Mouse (Mus musculus): ENCODE results near the gene Stk11. TPM values are rescaled to one million over a fixed set of nuclear protein-coding genes. Genes with fewer than 3 reads are reported as not detected.
A peak's percentile ranks its signal among the peaks of the same experiment; 100 is the strongest.

Gene Stk11
- polyA plus RNA-seq, 1 experiment, result 70.3 TPM

DNA sequence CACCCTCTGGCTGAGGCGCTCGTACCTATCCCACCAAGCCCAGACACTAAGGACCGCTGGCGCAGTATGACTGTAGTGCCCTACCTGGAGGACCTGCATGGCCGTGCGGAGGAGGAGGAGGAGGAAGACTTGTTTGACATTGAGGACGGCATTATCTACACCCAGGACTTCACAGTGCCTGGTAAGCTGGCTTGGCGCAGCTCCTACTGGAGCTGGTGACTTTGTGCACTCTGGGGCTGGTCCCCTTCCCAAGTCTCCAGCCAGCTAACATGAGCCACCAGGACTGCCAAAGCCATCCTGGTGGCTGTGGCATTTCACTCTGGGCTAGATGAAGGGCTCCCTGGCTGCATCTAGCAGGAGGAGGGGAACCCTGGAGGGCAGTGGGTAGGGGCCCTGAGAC is 12.3 kb downstream of the Stk11 start:
- TF ChIP-seq CTCF (IDR thresholded peaks at IDR 0.05; ENCODE audit: low read depth, low read length) (no peak), EP300 (IDR thresholded peaks at IDR 0.05; ENCODE audit: insufficient read depth, low read depth, low read length) (no peak), POLR2A (IDR thresholded peaks at IDR 0.05; ENCODE audit: insufficient read depth, low read length) (no peak)
- no peak overlapping the region for H3K4me3 ChIP-seq (ENCODE audit: low read depth, low read length)
- H3K27ac ChIP-seq (ENCODE audit: insufficient read depth, low read length), result no peak overlapping the region
- no peak overlapping the region for H3K9ac ChIP-seq (ENCODE audit: low read depth, poor library complexity, severe bottlenecking)
- H3K27me3 ChIP-seq (ENCODE audit: control insufficient read depth, insufficient read depth, low read length, poor library complexity, severe bottlenecking), result no peaks in the 10 kb centered on the region
- no peaks in the 10 kb centered on the region for H3K4me1 ChIP-seq (ENCODE audit: control insufficient read depth, insufficient read depth, low read length)
- H3K36me3 ChIP-seq (ENCODE audit: control insufficient read depth, insufficient read depth, low read length, poor library complexity, severe bottlenecking), result peaks cover 4% of the 10 kb centered on the region; the same call in 1 of the 2 replicates
- H3K9me3 ChIP-seq (replicated peaks; ENCODE audit: control insufficient read depth, insufficient read depth, low read length, poor library complexity, severe bottlenecking), result no peaks in the 10 kb centered on the region

DNA sequence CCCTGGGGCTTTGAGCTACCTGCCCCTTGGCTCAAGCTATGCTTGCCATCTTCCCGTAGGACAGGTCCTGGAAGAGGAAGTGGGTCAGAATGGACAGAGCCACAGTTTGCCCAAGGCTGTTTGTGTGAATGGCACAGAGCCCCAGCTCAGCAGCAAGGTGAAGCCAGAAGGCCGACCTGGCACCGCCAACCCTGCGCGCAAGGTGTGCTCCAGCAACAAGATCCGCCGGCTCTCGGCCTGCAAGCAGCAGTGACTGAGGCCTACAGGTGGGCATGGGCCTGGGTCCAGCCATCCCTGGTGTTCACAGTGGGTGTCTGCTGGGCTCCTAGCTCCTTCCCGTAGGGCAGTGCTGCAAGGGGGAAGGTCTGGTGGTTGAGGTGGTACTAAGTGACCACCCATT is 14.2 kb downstream of the Stk11 start:
- TF ChIP-seq CTCF (IDR thresholded peaks at IDR 0.05; ENCODE audit: low read depth, low read length) (no peak), EP300 (IDR thresholded peaks at IDR 0.05; ENCODE audit: insufficient read depth, low read depth, low read length) (no peak), POLR2A (IDR thresholded peaks at IDR 0.05; ENCODE audit: insufficient read depth, low read length) (no peak)
- Histone ChIP-seq H3K4me3 (ENCODE audit: low read depth, low read length) (no peak overlapping the region), H3K27me3 (ENCODE audit: control insufficient read depth, insufficient read depth, low read length, poor library complexity, severe bottlenecking) (no peaks in the 10 kb centered on the region), H3K9me3 (replicated peaks; ENCODE audit: control insufficient read depth, insufficient read depth, low read length, poor library complexity, severe bottlenecking) (no peaks in the 10 kb centered on the region), H3K27ac (ENCODE audit: insufficient read depth, low read length) (no peak overlapping the region), H3K4me1 (ENCODE audit: control insufficient read depth, insufficient read depth, low read length) (no peaks in the 10 kb centered on the region), H3K36me3 (ENCODE audit: control insufficient read depth, insufficient read depth, low read length, poor library complexity, severe bottlenecking) (peaks cover 4% of the 10 kb centered on the region; the same call in 1 of the 2 replicates), H3K9ac (ENCODE audit: low read depth, poor library complexity, severe bottlenecking) (no peak overlapping the region)

DNA sequence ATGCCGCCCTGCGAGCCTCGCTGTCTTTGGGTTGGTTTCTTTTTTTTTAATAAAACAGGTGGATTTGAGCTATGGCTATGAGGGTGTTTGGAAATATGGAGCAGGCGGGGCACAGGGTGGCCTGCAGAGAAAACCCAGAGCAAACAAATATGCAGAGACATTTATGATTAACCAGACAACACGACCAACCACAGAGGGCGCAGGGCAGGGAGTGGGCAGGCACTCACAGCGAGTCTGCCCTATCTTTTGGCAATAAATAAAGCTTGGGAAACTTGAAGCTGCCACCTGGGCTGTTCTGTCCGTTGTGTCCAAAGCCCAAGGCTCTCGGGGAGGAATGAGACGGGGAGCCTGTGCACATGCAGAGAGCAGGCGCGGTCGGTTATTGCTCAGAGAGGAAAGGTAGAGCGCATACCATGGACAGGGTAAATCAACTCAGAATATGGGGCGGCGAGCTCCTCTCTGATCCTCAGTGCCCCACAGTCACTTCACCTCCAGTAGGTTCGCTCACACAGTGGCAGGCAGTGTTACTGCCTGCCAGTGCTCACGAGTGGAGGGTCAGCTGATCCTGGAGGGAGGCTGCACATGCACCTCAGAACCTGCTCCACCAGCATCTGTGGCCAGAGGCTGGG is 14.9 kb downstream of the Stk11 start:
- H3K27ac ChIP-seq (ENCODE audit: insufficient read depth, low read length), result no peak overlapping the region
- H3K9me3 ChIP-seq (replicated peaks; ENCODE audit: control insufficient read depth, insufficient read depth, low read length, poor library complexity, severe bottlenecking), result no peaks in the 10 kb centered on the region
- TF ChIP-seq CTCF (IDR thresholded peaks at IDR 0.05; ENCODE audit: low read depth, low read length) (no peak), POLR2A (IDR thresholded peaks at IDR 0.05; ENCODE audit: insufficient read depth, low read length) (no peak), EP300 (IDR thresholded peaks at IDR 0.05; ENCODE audit: insufficient read depth, low read depth, low read length) (0 out of 2 replicates have a peak, but pooled peaks have one; percentile 11)
- H3K4me3 ChIP-seq (ENCODE audit: low read depth, low read length), result no peak overlapping the region
- no peaks in the 10 kb centered on the region for H3K4me1 ChIP-seq (ENCODE audit: control insufficient read depth, insufficient read depth, low read length)
- peaks cover 3% of the 10 kb centered on the region; the same call in 1 of the 2 replicates for H3K36me3 ChIP-seq (ENCODE audit: control insufficient read depth, insufficient read depth, low read length, poor library complexity, severe bottlenecking)
- no peaks in the 10 kb centered on the region for H3K27me3 ChIP-seq (ENCODE audit: control insufficient read depth, insufficient read depth, low read length, poor library complexity, severe bottlenecking)
- H3K9ac ChIP-seq (ENCODE audit: low read depth, poor library complexity, severe bottlenecking), result no peak overlapping the region

DNA sequence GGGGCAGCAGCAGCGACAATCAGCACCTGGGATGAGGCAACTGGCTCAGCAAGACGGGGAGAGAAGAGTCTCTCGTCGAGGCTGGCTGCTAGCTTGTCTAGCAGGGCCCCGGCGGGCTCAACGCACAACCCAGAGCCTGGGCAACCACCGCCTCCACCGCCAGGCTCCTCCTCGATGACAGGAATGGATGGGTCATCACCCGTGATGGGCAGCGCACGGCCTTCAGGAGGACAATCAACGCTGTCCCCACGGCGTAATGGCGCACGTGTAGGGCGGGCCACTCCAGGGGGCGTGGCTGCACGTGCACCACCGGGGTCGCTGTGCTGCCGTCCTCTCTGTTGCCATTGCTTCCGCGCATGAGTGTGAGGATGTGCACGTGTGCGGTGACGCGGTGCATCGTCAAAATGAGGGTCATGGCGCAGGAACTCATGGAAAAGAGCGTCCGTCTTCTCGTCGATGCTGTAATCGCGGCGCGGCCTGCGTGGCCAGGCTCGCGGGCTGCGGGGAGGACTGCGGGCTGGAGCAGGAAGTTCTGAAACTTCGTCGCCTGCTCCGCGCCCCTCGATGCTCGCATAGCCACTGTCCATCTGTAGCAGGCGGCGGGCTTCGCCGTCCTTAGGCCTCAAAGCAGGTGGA is 15.8 kb downstream of the Stk11 start:
- H3K4me3 ChIP-seq (ENCODE audit: low read depth, low read length), result peak overlapping the region; percentile 7; the same call in 1 of the 2 replicates
- no peak overlapping the region for H3K27ac ChIP-seq (ENCODE audit: insufficient read depth, low read length)
- no peak for TF ChIP-seq CTCF (IDR thresholded peaks at IDR 0.05; ENCODE audit: low read depth, low read length)
- peak; percentile 41; the same call in 1 of the 2 replicates for TF ChIP-seq EP300 (IDR thresholded peaks at IDR 0.05; ENCODE audit: insufficient read depth, low read depth, low read length)
- TF ChIP-seq POLR2A (IDR thresholded peaks at IDR 0.05; ENCODE audit: insufficient read depth, low read length), result peak; percentile 27
- H3K4me1 ChIP-seq (ENCODE audit: control insufficient read depth, insufficient read depth, low read length), result no peaks in the 10 kb centered on the region
- H3K27me3 ChIP-seq (ENCODE audit: control insufficient read depth, insufficient read depth, low read length, poor library complexity, severe bottlenecking), result no peaks in the 10 kb centered on the region
- H3K9ac ChIP-seq (ENCODE audit: low read depth, poor library complexity, severe bottlenecking), result no peak overlapping the region
- H3K36me3 ChIP-seq (ENCODE audit: control insufficient read depth, insufficient read depth, low read length, poor library complexity, severe bottlenecking), result peaks cover under 1% of the 10 kb centered on the region; the same call in 1 of the 2 replicates
- no peaks in the 10 kb centered on the region for H3K9me3 ChIP-seq (replicated peaks; ENCODE audit: control insufficient read depth, insufficient read depth, low read length, poor library complexity, severe bottlenecking)

DNA sequence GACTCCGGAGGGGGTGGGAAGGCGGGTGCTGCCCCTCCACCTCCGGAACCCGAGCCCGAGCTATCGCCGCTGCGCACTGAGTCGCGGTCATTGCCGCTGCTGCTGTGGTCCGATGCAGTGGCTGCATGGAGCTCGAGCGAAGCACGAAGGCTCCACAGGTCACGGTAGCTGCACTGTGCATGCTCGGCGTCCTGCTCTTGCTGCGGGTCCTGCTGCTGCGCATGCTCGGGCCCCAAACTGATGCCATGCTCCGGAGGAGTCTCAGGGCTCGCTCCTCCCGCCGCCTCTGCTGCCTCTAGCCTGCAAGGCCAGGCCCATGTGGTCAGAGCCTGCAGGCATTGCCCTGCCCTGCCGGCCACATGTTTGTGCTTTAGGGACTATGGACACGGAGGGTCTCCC is 16.3 kb downstream of the Stk11 start:
- TF ChIP-seq CTCF (IDR thresholded peaks at IDR 0.05; ENCODE audit: low read depth, low read length) (no peak), EP300 (IDR thresholded peaks at IDR 0.05; ENCODE audit: insufficient read depth, low read depth, low read length) (no peak), POLR2A (IDR thresholded peaks at IDR 0.05; ENCODE audit: insufficient read depth, low read length) (no peak)
- Histone ChIP-seq H3K4me1 (ENCODE audit: control insufficient read depth, insufficient read depth, low read length) (no peaks in the 10 kb centered on the region), H3K36me3 (ENCODE audit: control insufficient read depth, insufficient read depth, low read length, poor library complexity, severe bottlenecking) (no peaks in the 10 kb centered on the region; the same call in 1 of the 2 replicates), H3K9ac (ENCODE audit: low read depth, poor library complexity, severe bottlenecking) (no peak overlapping the region), H3K9me3 (replicated peaks; ENCODE audit: control insufficient read depth, insufficient read depth, low read length, poor library complexity, severe bottlenecking) (no peaks in the 10 kb centered on the region), H3K27ac (ENCODE audit: insufficient read depth, low read length) (no peak overlapping the region), H3K4me3 (ENCODE audit: low read depth, low read length) (no peak overlapping the region; the same call in 1 of the 2 replicates), H3K27me3 (ENCODE audit: control insufficient read depth, insufficient read depth, low read length, poor library complexity, severe bottlenecking) (no peaks in the 10 kb centered on the region)
